Mouse (Mus musculus) mouse embryonic stem cell (cell line): Measurements from ENCODE around the gene Mrpl16.

Experiments
- in situ Hi-C, 2 experiments: fragments of 300-500 bp; cut with MboI; formaldehyde crosslinking; loops; 1 replicate in 1 of 2; 3 replicates in 1 of 2; pipeline ENCODE4 v1.14.3; 2019 to 2020; ENCODE audit warnings: low sequenced_read_pairs in 2 of 2, low pct_unique_long_range_greater_than_20kb in 1 of 2, mixed read lengths in 1 of 2; ENCODE audit not compliant: unreplicated experiment in 1 of 2

Mrpl16 gene

GRCm38 (mm10) chr19:11770205-11770892 is at the start of gene Mrpl16:
Mrpl16 (plus strand) TSS chr19:11770391.
- in situ Hi-C loops, result loop anchor here (10.0 to 25.0 kb wide), 2 partner anchors 94 to 583 kb away; partner anchors contain the start of genes Ms4a13 (in 2 of the 2) and Olfr1418 (in 1 of the 2)

- in situ Hi-C loops, result no loop called here
Measured at GRCm38 (mm10) chr19:11723870-11724269, 46.3 kb upstream of the Mrpl16 start.

- in situ Hi-C loops, result no loop called here
Measured at GRCm38 (mm10) chr19:11724275-11724674, 45.9 kb upstream of the Mrpl16 start.

GRCm38 (mm10) chr19:11725915-11726314 is 44.3 kb upstream of the Mrpl16 start:
- in situ Hi-C loops, result no loop called here

- in situ Hi-C loops, result no loop called here
Measured at GRCm38 (mm10) chr19:11727304-11727703, 42.9 kb upstream of the Mrpl16 start.

- in situ Hi-C loops, result no loop called here
Measured at GRCm38 (mm10) chr19:11730278-11730677, 39.9 kb upstream of the Mrpl16 start.

GRCm38 (mm10) chr19:11736455-11736854 is 33.7 kb upstream of the Mrpl16 start:
- in situ Hi-C loops, result no loop called here

- in situ Hi-C loops, result no loop called here
Measured at GRCm38 (mm10) chr19:11745680-11746079, 24.5 kb upstream of the Mrpl16 start.

- in situ Hi-C loops, result no loop called here
Measured at GRCm38 (mm10) chr19:11747298-11747697, 22.9 kb upstream of the Mrpl16 start, which contains the start of gene Gif. Gif (plus strand) TSS chr19:11747554.

GRCm38 (mm10) chr19:11765059-11765458 is 5.1 kb upstream of the Mrpl16 start:
- in situ Hi-C loops, result loop anchor here (5.0 to 25.0 kb wide), 2 partner anchors 158 to 578 kb away; partner anchors contain the start of gene Ms4a13 (in 2 of the 2)

- in situ Hi-C loops, result loop anchor here (5.0 to 25.0 kb wide), 2 partner anchors 159 to 579 kb away; partner anchors contain the start of gene Ms4a13 (in 2 of the 2)
Measured at GRCm38 (mm10) chr19:11766413-11766812, 3.8 kb upstream of the Mrpl16 start.

- in situ Hi-C loops, result loop anchor here (5.0 to 25.0 kb wide), 2 partner anchors 161 to 581 kb away; partner anchors contain the start of gene Ms4a13 (in 2 of the 2)
Measured at GRCm38 (mm10) chr19:11768163-11768562, 2.0 kb upstream of the Mrpl16 start.

GRCm38 (mm10) chr19:11769257-11769920 is 802 bp upstream of the Mrpl16 start:
- in situ Hi-C loops, result loop anchor here (5.0 to 25.0 kb wide), 2 partner anchors 162 to 582 kb away; partner anchors contain the start of gene Ms4a13 (in 2 of the 2)

- in situ Hi-C loops, result loop anchor here (5.0 to 10.0 kb wide), 2 partner anchors 87 to 90 kb away; partner anchors contain the start of gene Olfr1418 (in 1 of the 2)
Measured at GRCm38 (mm10) chr19:11777191-11777865, 7.1 kb downstream of the Mrpl16 start.

- in situ Hi-C loops, result no loop called here
Measured at GRCm38 (mm10) chr19:11785409-11786154, 15.4 kb downstream of the Mrpl16 start.

- in situ Hi-C loops, result no loop called here
Measured at GRCm38 (mm10) chr19:11787826-11788225, 17.6 kb downstream of the Mrpl16 start.

- in situ Hi-C loops, result no loop called here
Measured at GRCm38 (mm10) chr19:11788876-11789275, 18.7 kb downstream of the Mrpl16 start.

- in situ Hi-C loops, result no loop called here
Measured at GRCm38 (mm10) chr19:11791825-11792224, 21.6 kb downstream of the Mrpl16 start.
